Mouse (Mus musculus): ENCODE measurements around the gene Olfr571.

DNA sequence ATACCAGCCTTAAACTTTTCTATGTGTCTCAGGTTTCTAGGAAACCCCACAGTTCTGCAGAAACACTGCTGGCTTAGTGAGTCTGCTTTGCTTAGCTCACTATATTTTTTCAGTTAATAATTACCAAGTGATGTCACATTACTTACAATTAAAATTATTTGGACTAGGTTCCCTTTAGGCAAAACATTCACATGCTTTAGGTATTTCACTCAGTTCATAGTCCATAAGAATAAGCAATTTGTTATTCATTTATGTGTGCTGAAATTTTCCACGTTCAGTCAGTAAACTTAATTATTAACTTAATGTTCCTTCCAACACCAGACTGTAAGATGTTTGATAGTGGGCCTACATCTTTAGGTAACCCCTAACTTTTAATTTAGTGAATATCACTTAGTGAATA lies 33.4 kb upstream of the Olfr571 start:
- TF ChIP-seq POLR2A (IDR thresholded peaks at IDR 0.05; ENCODE audit: low read depth, low read length), result no peak
- no peak for TF ChIP-seq CTCF (IDR thresholded peaks at IDR 0.05; ENCODE audit: borderline replicate concordance, insufficient read depth, low read length)

Measured in embryonic fibroblast, embryonic 13.5 days (primary cell).